Mouse (Mus musculus): Measurements from ENCODE around the gene Uox. TPM values are rescaled to one million over a fixed set of nuclear protein-coding genes. Genes with fewer than 3 reads are reported as not detected.

The Uox gene
- total RNA-seq, 4 experiments from 2014 or later = not detected

- DNase-seq (ENCODE audit: low spot score) = no peak
Measured at GRCm38 (mm10) chr3:146583908-146584307, 13.7 kb downstream of the Uox start.

GRCm38 (mm10) chr3:146586616-146587015, 16.4 kb downstream of the Uox start:
- DNase-seq (ENCODE audit: low spot score) = no peak

GRCm38 (mm10) chr3:146589523-146589922, 19.3 kb downstream of the Uox start:
- no peak for DNase-seq (ENCODE audit: low spot score)

GRCm38 (mm10) chr3:146591159-146591558, 20.9 kb downstream of the Uox start:
- no peak for DNase-seq (ENCODE audit: low spot score)

GRCm38 (mm10) chr3:146591601-146592000, 21.4 kb downstream of the Uox start:
- DNase-seq (ENCODE audit: low spot score) = no peak

GRCm38 (mm10) chr3:146595440-146595839, 25.2 kb downstream of the Uox start:
- DNase-seq (ENCODE audit: low spot score) = no peak

- DNase-seq (ENCODE audit: low spot score) = no peak
Measured at GRCm38 (mm10) chr3:146596387-146596786, 26.2 kb downstream of the Uox start.

- DNase-seq (ENCODE audit: low spot score) = no peak
Measured at GRCm38 (mm10) chr3:146596864-146597263, 26.6 kb downstream of the Uox start.

GRCm38 (mm10) chr3:146598411-146598810, 28.2 kb downstream of the Uox start:
- no peak for DNase-seq (ENCODE audit: low spot score)

GRCm38 (mm10) chr3:146599198-146599900, 29.1 kb downstream of the Uox start:
- DNase-seq (ENCODE audit: low spot score) = no peak

GRCm38 (mm10) chr3:146601205-146601604, 31.0 kb downstream of the Uox start:
- no peak for DNase-seq (ENCODE audit: low spot score)

GRCm38 (mm10) chr3:146602531-146602930, 32.3 kb downstream of the Uox start:
- no peak for DNase-seq (ENCODE audit: low spot score)

- DNase-seq (ENCODE audit: low spot score) = no peak
Measured at GRCm38 (mm10) chr3:146604647-146605046, 34.4 kb downstream of the Uox start.

- no peak for DNase-seq (ENCODE audit: low spot score)
Measured at GRCm38 (mm10) chr3:146607368-146607767, 37.1 kb downstream of the Uox start.

- no peak for DNase-seq (ENCODE audit: low spot score)
Measured at GRCm38 (mm10) chr3:146610322-146610721, 40.1 kb downstream of the Uox start.

GRCm38 (mm10) chr3:146611261-146611660, 41.0 kb downstream of the Uox start:
- no peak for DNase-seq (ENCODE audit: low spot score)

GRCm38 (mm10) chr3:146611821-146612220, 41.6 kb downstream of the Uox start:
- DNase-seq (ENCODE audit: low spot score) = peak; percentile 31

GRCm38 (mm10) chr3:146615496-146615895, 45.3 kb downstream of the Uox start, which contains the start of gene Dnase2b:
Dnase2b (minus strand) TSS chr3:146615596.
- no peak for DNase-seq (ENCODE audit: low spot score)

GRCm38 (mm10) chr3:146616533-146617283, 46.5 kb downstream of the Uox start:
- DNase-seq (ENCODE audit: low spot score) = no peak

GRCm38 (mm10) chr3:146617946-146618345, 47.7 kb downstream of the Uox start:
- no peak for DNase-seq (ENCODE audit: low spot score)

GRCm38 (mm10) chr3:146618357-146618756, 48.1 kb downstream of the Uox start:
- no peak for DNase-seq (ENCODE audit: low spot score)

- DNase-seq (ENCODE audit: low spot score) = no peak
Measured at GRCm38 (mm10) chr3:146620101-146620500, 49.9 kb downstream of the Uox start.

All from heart, adult 8-10 months (tissue).